Mouse (Mus musculus) stomach, postnatal 0 days (tissue): ENCODE measurements around the gene Tial1.

Experiments used
- CTCF ChIP-seq: IDR thresholded peaks from 2 replicates; pipeline ENCODE4 v1.5.1; 2016; ENCODE audit warnings: antibody characterized with exemption, low read depth, mild to moderate bottlenecking, moderate library complexity
- EP300 ChIP-seq: optimal IDR thresholded peaks from 2 replicates; pipeline ENCODE3; 2016; ENCODE audit warnings: antibody characterized with exemption

DNA sequence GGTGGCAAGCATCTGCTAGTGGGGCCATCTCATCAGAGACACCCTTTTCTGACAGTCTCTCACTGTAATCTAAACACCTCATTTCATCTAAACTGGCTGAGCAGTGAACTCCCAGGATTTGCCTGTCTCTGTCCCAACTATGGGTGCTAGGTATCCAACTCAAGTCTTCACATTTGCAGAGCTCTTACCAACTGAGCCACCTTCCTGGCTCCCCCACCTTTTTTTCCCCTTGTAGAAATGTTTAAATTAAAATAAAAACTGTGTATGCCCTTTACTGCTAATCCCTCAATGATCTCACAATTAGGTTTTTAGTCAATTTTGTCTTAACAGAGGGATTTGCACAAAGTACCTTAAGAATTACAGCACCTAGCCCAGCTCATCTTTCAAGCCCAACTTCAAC, 23.4 kb downstream of the Tial1 start:
- no peak for TF ChIP-seq EP300
- TF ChIP-seq CTCF, result no peak
